Comparison of ENCODE assay signal across 12 mouse cellular contexts in the genomic region with DNA sequence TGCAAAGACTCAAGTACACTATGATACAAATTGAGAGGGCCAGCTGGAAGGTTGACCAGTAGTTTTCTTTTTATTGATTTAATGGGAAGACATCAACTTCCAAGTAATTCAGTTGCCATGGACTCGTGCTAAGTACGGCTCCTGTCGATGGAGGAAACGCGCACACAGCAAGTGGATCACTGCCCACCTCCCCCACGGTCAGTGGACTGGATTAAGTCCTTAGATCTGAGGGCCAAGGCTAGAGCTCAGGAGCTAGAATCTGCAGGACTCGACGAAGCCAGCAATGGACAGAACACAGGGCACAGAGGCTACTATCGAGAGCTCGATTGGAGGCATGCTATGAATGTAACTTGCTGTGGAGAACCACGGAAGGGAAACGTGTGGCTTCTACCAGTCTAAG. TPM values are rescaled to one million over a fixed set of nuclear protein-coding genes. Genes with fewer than 3 reads are reported as not detected.
A peak's percentile ranks its signal among the peaks of the same experiment; 100 is the strongest.
DNase-seq lines count a peak whose midpoint lies in the region; ATAC-seq and TF ChIP-seq lines count a peak whose summit lies in the region.
"Had no signal": no experiment of that assay in that cellular context is flagged by ENCODE, and none has a peak within 500 bp of the region (broad histone marks: within the 10 kb centered on the region; RNA-seq: fewer than 3 reads in every experiment).

No protein-coding gene starts in this region.

- WGBS in heart, embryonic 13.5 days, result 81% methylated on average over 12 of the region's 12 CpGs
- WGBS in embryonic facial prominence, embryonic 13.5 days, result 91% methylated on average over 12 of the region's 12 CpGs
- 89% methylated on average over 12 of the region's 12 CpGs for WGBS in limb, embryonic 12.5 days

- no peak for ATAC-seq in heart, embryonic 13.5 days (ENCODE audit: extremely low read depth, insufficient number of reproducible peaks, low FRiP score, low TSS enrichment)
- ATAC-seq in embryonic facial prominence, embryonic 13.5 days (ENCODE audit: insufficient number of reproducible peaks, insufficient read depth, low FRiP score, low TSS enrichment, low read depth), result no peak
- no peak for ATAC-seq in limb, embryonic 12.5 days (ENCODE audit: insufficient number of reproducible peaks, insufficient read depth, low FRiP score, low TSS enrichment, low read depth)

- H3K27me3 ChIP-seq in heart, embryonic 13.5 days (replicated peaks), result 0 out of 2 replicates have a peak, but pooled peaks cover 10% of the 10 kb centered on the region
- no peaks in the 10 kb centered on the region for H3K27me3 ChIP-seq in embryonic facial prominence, embryonic 13.5 days
- no peaks in the 10 kb centered on the region for H3K27me3 ChIP-seq in limb, embryonic 12.5 days
- H3K27me3 ChIP-seq: embryonic facial prominence, embryonic 15.5 days; liver, embryonic 15.5 days; lung, embryonic 15.5 days; neural tube, embryonic 12.5 days had no signal

- H3K9me3 ChIP-seq in heart, embryonic 13.5 days, result no peaks in the 10 kb centered on the region
- H3K9me3 ChIP-seq in embryonic facial prominence, embryonic 13.5 days, result no peaks in the 10 kb centered on the region
- H3K9me3 ChIP-seq in limb, embryonic 12.5 days, result no peaks in the 10 kb centered on the region
- H3K9me3 ChIP-seq: embryonic facial prominence, embryonic 15.5 days; liver, embryonic 15.5 days; lung, embryonic 15.5 days; neural tube, embryonic 12.5 days had no signal

- intact Hi-C loops in heart, postnatal 10 days (cut with DNase I), result loop anchor here (1.0 to 5.0 kb wide), 3 partner anchors 40 to 213 kb away; no protein-coding TSS in a partner anchor
- intact Hi-C loops in left cerebral cortex, adult 2 months (cut with DNase I), result loop anchor here (1.0 to 5.0 kb wide), 4 partner anchors 40 to 211 kb away; no protein-coding TSS in a partner anchor

- no peaks in the 10 kb centered on the region for H3K36me3 ChIP-seq in heart, embryonic 13.5 days
- H3K36me3 ChIP-seq in embryonic facial prominence, embryonic 13.5 days, result no peaks in the 10 kb centered on the region
- H3K36me3 ChIP-seq in limb, embryonic 12.5 days, result no peaks in the 10 kb centered on the region
- H3K36me3 ChIP-seq: embryonic facial prominence, embryonic 15.5 days; liver, embryonic 15.5 days; lung, embryonic 15.5 days; neural tube, embryonic 12.5 days had no signal

- no peak for DNase-seq in heart, postnatal 10 days
- DNase-seq in left cerebral cortex, adult 2 months (ENCODE audit: extremely low spot score in 1 of 2, low spot score in 2 of 2), result no peak
- DNase-seq in left cerebral cortex, adult 8-10 months (ENCODE audit: low spot score in 2 of 2), result no peak
- no peak for DNase-seq in thymus, adult 18-20 months

- peaks cover 19% of the 10 kb centered on the region for H3K4me1 ChIP-seq in heart, embryonic 13.5 days
- H3K4me1 ChIP-seq in embryonic facial prominence, embryonic 13.5 days, result peaks cover 21% of the 10 kb centered on the region
- H3K4me1 ChIP-seq in limb, embryonic 12.5 days (replicated peaks), result peaks cover 22% of the 10 kb centered on the region

- H3K4me3 ChIP-seq in heart, embryonic 13.5 days, result no peak overlapping the region
- H3K4me3 ChIP-seq in left cerebral cortex, adult 2 months, result no peak overlapping the region
- H3K4me3 ChIP-seq in embryonic facial prominence, embryonic 13.5 days, result no peak overlapping the region
- no peak overlapping the region for H3K4me3 ChIP-seq in limb, embryonic 12.5 days (replicated peaks)
- H3K4me3 ChIP-seq: lung, embryonic 15.5 days; neural tube, embryonic 12.5 days had no signal

- H3K9ac ChIP-seq in heart, embryonic 13.5 days, result peak overlapping the region; percentile 69
- peak overlapping the region; percentile 59; the same call in 1 of the 2 replicates for H3K9ac ChIP-seq in embryonic facial prominence, embryonic 13.5 days
- 0 out of 2 replicates have a peak overlapping the region, but pooled peaks have one; percentile 18 for H3K9ac ChIP-seq in limb, embryonic 12.5 days (replicated peaks)
- H3K9ac ChIP-seq: embryonic facial prominence, embryonic 15.5 days; liver, embryonic 15.5 days; lung, embryonic 15.5 days had no signal

- H3K27ac ChIP-seq in heart, embryonic 13.5 days (replicated peaks), result no peak overlapping the region
- H3K27ac ChIP-seq in left cerebral cortex, adult 2 months, result peak overlapping the region; percentile 71
- H3K27ac ChIP-seq in embryonic facial prominence, embryonic 13.5 days, result no peak overlapping the region
- no peak overlapping the region for H3K27ac ChIP-seq in limb, embryonic 12.5 days
- H3K27ac ChIP-seq: liver, embryonic 15.5 days; lung, embryonic 15.5 days; neural tube, embryonic 12.5 days had no signal

- no peak overlapping the region for H3K4me2 ChIP-seq in heart, embryonic 13.5 days
- H3K4me2 ChIP-seq in embryonic facial prominence, embryonic 13.5 days, result peak overlapping the region; percentile 42; the same call in 1 of the 2 replicates
- H3K4me2 ChIP-seq in limb, embryonic 12.5 days, result 0 out of 2 replicates have a peak overlapping the region, but pooled peaks have one; percentile 36

- TF ChIP-seq CTCF in left cerebral cortex, adult 2 months (IDR thresholded peaks at IDR 0.05), result no peak

RNA-seq across cellular contexts. Expression of a gene that starts 52.5 kb away (rescaled TPM):
- 7.2 TPM in 2 replicates for polyA plus RNA-seq in heart, embryonic 13.5 days (2015; fragmentation: Nextera tagmentation; extraction: Ambion mirVana)
- 1 to 10 TPM; 1.7 to 2.3 TPM for total RNA-seq in heart, postnatal 10 days (2021)
- 100 to 1,000 TPM; 221 to 226 TPM for total RNA-seq in left cerebral cortex, adult 2 months (2021)
- total RNA-seq in left cerebral cortex, adult 8-10 months (2022), result 100 to 1,000 TPM; 199 to 230 (median 214) TPM
- 10.9 and 12.4 TPM in 2 replicates for polyA plus RNA-seq in embryonic facial prominence, embryonic 13.5 days (2015; fragmentation: Nextera tagmentation; extraction: Ambion mirVana)
- 7.9 and 9.0 TPM in 2 replicates for polyA plus RNA-seq in limb, embryonic 12.5 days (2016; fragmentation: Nextera tagmentation; extraction: Ambion mirVana)
- total RNA-seq: hematopoietic stem cell, adult 5-6 weeks had no signal

RNA-seq across cellular contexts. Expression of a gene that starts 59.1 kb away (rescaled TPM):
- polyA plus RNA-seq in heart, embryonic 13.5 days (2015; fragmentation: Nextera tagmentation; extraction: Ambion mirVana), result 63.2 and 71.1 TPM in 2 replicates
- 10 to 100 TPM; 25.7 to 28.2 TPM for total RNA-seq in heart, postnatal 10 days (2021)
- 10 to 100 TPM; 25.9 to 28.8 TPM for total RNA-seq in left cerebral cortex, adult 2 months (2021)
- total RNA-seq in left cerebral cortex, adult 8-10 months (2022), result 10 to 100 TPM; 32.7 to 37.6 (median 34.4) TPM
- 77.4 and 80.0 TPM in 2 replicates for polyA plus RNA-seq in embryonic facial prominence, embryonic 13.5 days (2015; fragmentation: Nextera tagmentation; extraction: Ambion mirVana)
- polyA plus RNA-seq in limb, embryonic 12.5 days (2016; fragmentation: Nextera tagmentation; extraction: Ambion mirVana), result 96.0 and 99.2 TPM in 2 replicates

Comparison
In these comparisons a context has a peak if more than half of its experiments do, and no peak if none do; other contexts are left out.
1. H3K9ac ChIP-seq: peak in every context shown above with its lines; median percentile 69 in heart, embryonic 13.5 days; 59 in embryonic facial prominence, embryonic 13.5 days; 18 in limb, embryonic 12.5 days.
2. RNA of a gene that starts 52.5 kb away (total RNA-seq): 221 to 226 TPM in left cerebral cortex, adult 2 months and 199 to 230 TPM in left cerebral cortex, adult 8-10 months; 1.7 to 2.3 TPM in heart, postnatal 10 days; every median in the first group is over 10 times any median in the second.